Mouse (Mus musculus) adrenal gland, postnatal 4 days (tissue): ENCODE data around the gene Ica1. TPM values are rescaled to one million over a fixed set of nuclear protein-coding genes. Genes with fewer than 3 reads are reported as not detected.

Experiments
- total RNA-seq, 2 experiments: library from RNA; stranded (reverse); gene quantifications; 2 replicates each; pipeline ENCODE4 v1.2.3; 2021

Gene Ica1
- total RNA-seq, 2 experiments from 2014 or later: 28.6 to 34.4 TPM

Other genes with a start within 250 kb of the Ica1 start
- 1 to 10 TPM; 3.6 to 4.4 TPM for gene Nxph1, start 169.9 kb upstream of the Ica1 start, total RNA-seq